Mouse (Mus musculus) liver, postnatal 0 days (tissue): Measurements from ENCODE around the gene E4f1.

Source experiments
- CTCF ChIP-seq: sonication (generic); IDR thresholded peaks from 2 replicates; pipeline ENCODE4 v1.5.1; 2016; ENCODE audit warnings: antibody characterized with exemption, low read depth
- EP300 ChIP-seq: IDR thresholded peaks from 2 replicates; pipeline ENCODE4 v1.6.1; 2016; ENCODE audit warnings: antibody characterized with exemption, low read depth, mild to moderate bottlenecking

DNA sequence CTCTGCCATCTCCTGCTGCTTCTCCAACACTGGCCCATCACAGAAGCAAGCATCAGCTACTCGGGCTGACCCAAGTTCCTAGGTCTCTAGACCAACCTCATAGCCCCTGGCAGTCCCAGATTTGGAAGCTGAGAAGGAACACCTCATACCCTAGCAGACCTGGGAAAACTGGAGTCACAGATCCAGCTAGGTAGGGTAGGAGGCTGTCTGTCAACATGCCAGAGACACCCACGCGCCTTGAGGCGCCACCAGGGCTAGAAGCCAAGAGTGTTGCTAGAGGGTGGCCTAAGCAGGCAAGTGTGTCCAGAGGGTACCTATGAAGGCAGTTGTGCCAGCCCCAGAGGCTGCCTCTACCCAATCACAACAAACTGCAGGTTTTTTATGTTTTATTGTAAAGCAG lies 26.7 kb downstream of the E4f1 start:
- TF ChIP-seq CTCF (no peak), EP300 (no peak)
